Mouse (Mus musculus) E14TG2a.4 (cell line): ENCODE measurements around the gene Sh3gl2.

ENCODE experiments used
- CTCF ChIP-seq: conservative IDR thresholded peaks from 2 replicates; pipeline ENCODE4 v1.5.1; 2014; ENCODE audit warnings: low read length
- POU5F1 ChIP-seq: IDR thresholded peaks from 2 replicates; pipeline ENCODE4 v1.6.1; 2014; ENCODE audit warnings: low read length, borderline replicate concordance

DNA sequence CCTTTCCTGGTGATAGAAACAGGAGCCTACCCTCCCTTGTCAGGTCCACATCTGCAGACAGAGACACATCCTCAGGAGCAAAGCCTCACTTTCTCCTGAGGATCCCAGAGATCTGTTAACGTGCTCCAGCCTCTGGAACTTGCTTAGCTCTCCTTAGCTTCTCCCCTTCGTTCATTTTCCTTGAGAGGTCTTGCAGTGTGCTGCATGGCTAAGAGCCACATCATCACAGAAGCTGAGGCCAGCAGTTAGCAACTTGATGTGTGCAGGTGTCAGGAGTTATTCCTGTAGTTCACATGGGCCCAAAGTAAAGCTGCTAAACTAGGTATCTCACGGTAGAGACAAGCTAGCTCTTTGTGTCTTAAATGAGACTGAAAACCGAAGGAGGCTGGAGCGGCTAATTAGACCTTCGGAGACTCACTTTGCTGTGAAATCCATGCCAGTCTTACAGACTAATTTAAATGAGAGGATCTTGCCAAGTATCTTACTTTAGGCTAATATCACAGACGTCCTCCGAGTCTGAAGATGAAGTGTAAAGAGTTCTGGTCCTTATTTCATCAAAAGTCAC is 143.2 kb downstream of the Sh3gl2 start:
- no peak for TF ChIP-seq CTCF
- TF ChIP-seq POU5F1 = no peak
